Mouse (Mus musculus) ovary, adult 18-20 months (tissue): ENCODE results near the gene Tex19.1.
A peak's percentile ranks its signal among the peaks of the same experiment; 100 is the strongest.
"Not testable (repeated sequence)": the region's sequence is repeated elsewhere in the genome, so short reads cannot be mapped to it uniquely, and the experiment has no call there.

ENCODE experiments used
- DNase-seq: peaks from one replicate; pipeline ENCODE4 v3.0.0; 2022; ENCODE audit warnings: low spot score, mixed read lengths

Gene Tex19.1

DNA sequence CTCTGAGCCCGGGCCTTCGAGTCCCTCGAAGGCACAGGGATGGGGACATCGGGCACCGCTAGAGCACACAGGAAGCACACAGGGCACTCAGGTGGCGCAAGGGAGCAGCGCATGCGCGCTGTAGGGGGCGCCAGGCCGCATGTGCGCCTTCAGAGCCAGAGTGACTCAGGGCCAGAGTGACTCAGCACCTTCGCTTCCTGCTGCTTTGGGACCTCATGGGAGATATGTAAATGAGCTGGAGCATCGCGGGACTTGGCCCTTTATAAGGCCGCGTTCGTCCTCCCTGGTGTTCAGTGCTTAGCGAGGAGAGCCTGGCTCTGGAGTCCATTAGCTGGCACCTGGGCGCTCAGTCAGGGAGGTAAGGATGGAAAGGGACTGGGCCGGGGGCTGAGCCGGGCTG is at the start of gene Tex19.1:
Gene Tex19.1, plus strand, starts transcription at position 279 of the 400 bp plus-strand sequence.
- DNase-seq, result no peak

DNA sequence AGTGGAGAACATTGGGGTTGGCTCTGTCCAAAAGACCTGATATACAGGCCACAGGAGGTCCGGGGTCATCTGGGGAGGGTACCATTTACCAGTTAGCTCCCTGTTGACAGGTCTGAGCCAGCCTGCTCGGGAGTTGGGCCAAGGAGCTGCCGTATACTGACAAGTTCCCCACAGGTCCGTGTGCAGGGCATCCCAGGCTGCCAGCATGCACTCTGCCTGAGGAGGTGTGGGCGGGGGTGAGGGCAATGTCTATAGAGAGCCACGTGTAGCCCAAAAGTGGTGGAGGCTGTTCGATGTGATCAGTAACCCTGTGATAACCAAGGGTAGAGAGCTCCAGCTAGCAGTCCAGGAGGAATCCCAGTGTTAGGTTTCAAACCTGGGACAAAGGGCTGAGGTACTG is 46.2 kb upstream of the Tex19.1 start:
- DNase-seq, result no peak

DNA sequence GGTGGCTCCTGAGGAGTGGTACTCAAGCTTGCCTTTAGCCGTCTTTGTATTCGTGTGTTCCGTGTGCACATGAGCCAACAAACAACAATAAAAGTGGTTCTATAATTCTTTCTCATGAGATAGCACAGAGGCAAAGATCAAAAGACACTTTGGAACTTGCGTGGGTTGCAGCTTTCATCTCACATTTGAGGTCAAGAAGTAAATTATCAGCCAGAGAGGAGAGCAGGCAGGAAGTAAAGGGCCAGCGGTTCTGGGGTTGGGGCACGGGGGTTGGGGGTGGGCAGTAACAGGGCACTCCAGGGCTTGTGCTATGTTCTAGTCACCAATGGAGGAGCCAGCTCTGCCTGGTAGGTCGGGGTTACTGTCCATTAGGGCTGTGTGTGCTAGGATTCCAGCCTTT is 45.3 kb upstream of the Tex19.1 start:
- DNase-seq, result no peak

DNA sequence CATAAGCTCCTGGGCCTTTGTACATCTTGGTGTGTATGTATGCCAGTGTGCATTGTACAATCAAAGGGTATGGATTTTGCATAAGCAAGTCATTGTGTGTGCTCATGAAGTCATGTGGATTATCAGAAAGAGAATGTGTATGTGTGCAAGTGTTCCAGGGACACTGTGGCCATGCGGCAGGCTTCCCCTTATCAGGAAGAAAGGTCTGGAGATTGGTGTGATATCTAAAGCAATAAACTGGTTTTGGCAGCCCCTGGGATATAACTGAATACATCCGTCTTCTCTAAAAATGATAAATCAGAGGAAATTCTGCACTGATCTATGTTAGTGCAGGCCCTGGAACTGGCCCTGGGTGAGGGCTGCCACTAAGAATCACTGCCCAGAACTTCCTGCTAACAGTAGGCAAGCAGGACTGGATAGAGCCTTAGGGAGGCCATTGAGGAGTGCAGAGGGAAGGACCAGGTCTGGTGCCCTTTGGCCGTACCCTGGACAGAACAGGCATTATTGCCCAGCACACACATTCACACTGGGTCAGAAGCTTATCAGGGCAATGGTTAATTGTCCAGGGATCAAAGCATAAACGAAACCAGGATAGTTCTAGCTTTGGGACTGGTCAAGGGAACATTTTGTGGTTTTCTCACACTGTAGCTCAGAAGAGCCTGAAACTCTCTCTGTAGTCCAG is 44.7 kb upstream of the Tex19.1 start:
- DNase-seq, result no peak

DNA sequence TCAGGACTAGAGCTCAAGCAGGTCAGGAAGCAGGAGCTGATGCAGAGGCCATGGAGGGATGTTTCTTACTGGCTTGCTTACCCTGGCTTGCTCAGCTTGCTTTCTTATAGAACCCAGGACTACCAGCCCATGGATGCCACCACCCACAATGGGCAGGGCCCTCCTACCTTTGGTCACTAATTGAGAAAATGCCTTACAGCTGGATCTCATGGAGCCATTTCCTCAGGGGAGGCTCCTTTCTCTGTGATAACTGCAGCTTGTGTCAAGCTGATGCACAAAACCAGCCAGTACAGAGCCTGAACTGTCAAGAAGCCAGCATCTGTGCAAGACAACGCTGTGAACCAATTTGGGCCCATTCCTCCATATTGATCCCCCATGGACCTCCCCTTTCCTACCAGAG is 38.7 kb upstream of the Tex19.1 start:
- not testable (repeated sequence) for DNase-seq

DNA sequence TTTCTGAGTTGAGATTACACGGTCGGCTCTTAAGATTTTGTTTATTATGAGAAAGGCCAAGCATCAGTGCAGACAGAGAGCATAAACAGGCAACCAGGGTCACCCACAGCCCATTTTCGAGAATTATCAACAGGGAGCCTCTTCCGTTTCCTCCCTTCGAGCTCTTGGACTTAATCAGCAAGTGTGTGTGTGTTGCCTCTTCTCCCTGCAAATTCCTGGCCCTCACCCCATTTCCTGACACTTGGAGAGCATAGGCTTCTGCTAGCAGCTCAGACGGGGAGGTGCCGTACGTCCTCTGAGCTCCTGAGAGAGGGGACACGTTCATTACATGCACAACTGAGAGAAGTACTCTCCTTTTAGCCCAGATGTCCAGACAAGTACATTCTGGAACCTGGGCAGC is 37.9 kb upstream of the Tex19.1 start:
- DNase-seq, result peak; percentile 66

DNA sequence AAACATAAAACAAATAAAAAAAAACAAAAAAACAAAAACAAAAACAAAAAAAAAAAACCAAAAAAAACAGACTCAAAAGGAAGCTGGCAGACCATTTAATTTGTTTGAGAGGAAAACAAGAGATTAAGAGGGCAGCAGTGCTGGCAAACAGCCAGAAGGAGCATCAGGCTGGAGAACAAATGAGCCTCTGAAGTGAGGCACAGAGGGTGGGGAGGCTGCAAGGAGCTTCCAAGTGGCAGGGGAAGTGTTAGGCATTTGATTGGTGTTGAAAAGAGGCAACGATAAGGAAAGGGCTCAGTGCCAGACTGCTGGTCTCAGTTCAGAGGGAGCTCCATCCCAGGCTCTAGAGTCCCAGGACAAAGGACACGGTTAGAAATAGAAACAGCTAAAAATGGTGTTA is 36.0 kb upstream of the Tex19.1 start:
- DNase-seq, result peak; percentile 72

DNA sequence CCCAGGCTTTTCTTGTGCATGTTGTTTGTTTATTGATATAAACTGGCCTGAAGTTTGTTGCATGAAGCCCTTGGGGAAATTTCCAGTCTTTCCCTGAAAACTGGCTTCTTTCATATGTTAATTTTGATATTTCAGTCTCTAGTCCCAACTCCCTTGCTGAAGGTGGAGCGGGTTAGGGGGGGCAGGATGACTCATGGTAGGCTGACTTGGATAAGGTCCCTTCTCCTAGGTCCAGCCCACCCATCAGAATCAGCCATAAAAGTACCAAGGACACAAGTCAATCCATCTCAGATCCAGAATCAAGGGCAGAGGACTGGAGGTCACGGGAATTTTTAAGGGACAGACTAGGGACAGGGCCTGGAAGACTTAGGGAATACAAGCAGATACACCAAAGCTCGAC is 34.9 kb upstream of the Tex19.1 start:
- no peak for DNase-seq

DNA sequence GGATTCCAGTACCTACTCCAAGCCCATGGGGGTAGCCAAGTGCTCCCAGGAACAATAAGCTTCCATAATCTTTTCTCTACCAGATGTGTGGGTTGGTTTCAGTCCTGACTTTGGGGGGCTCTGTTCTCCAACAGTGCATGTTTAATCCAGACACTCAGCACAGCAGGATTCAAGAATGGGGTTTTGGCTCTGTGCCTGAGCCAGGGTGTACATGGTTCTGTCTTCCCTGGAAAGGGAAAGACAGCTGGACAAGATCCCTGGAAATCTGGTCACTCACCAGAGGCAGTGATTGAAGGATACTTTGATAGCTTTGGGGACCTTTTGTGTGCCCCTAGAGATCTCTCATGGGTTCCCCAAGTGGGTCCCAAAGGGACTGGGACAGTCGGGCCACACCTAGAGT is 34.3 kb upstream of the Tex19.1 start:
- DNase-seq, result no peak

DNA sequence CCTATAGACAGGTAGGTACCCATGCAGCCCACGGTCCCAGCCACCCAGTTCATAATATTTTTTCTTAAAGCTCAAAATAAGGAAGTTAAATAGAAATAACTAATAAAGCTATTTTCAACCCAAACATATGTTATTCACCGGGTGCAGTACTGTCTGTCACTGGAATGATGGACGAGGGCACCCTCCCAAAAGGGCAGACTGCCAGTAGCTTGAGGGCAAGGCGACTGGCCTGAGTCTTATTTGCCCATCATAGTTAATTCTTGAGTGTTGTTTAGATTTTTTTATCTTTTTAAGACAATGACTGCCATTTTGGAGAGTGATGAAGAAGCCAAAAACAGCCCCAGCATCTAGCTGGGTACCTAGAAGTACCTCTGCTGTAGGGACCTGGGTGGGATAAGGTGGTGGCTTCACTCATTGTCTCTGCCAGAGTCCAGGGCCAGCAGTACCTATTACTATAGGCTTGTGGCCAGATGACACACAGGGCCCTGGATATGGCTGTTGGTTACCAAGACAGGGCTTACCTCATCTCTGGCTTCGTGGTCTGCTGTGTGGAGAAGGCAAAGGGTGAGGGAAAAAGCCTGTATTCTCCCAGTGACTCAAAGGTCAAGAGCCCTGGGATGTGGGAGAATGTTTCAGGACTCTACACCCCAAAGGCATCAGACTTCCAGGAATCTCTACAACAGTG is 33.7 kb upstream of the Tex19.1 start:
- no peak for DNase-seq

DNA sequence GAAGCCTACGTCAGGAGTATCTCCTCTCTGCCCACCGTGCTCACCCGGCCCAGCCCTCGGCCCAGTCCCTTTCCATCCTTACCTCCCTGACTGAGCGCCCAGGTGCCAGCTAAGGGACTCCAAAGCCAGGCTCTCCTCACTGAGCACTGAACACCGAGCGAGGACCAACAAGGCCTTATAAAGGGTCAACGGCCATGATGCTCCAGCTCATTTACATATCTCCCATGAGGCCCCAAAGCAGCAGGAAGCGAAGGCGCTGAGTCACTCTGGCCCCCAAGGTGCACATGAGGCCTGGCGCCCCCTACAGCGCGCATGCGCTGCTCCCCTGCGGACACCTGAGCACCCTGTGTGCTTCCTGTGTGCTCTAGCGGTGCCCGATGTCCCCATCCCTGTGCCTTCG is 27.8 kb upstream of the Tex19.1 start:
- DNase-seq, result no peak

DNA sequence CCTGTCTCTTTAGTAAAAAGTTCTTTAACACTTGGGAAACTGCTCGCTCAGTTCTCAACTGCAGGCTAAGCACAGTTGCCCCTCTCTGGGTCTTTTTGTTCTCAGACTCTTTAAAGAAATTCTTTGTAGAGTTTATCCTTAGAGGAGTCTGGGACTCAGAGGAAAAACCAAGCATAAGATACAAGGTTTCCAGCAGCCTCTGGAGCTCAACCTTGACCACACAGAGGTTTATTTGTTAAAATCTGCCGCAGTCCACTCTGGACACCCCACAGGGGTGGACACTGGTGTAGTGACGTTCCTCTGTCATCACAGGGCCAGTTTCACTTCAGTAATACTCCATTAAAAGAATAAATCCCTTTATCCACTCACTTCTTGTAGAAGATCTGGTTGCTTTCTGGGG is 27.4 kb upstream of the Tex19.1 start, which contains the start of gene Tex19.2:
Gene Tex19.2, minus strand, starts transcription at position 101 of the 400 bp plus-strand sequence.
- DNase-seq, result no peak

DNA sequence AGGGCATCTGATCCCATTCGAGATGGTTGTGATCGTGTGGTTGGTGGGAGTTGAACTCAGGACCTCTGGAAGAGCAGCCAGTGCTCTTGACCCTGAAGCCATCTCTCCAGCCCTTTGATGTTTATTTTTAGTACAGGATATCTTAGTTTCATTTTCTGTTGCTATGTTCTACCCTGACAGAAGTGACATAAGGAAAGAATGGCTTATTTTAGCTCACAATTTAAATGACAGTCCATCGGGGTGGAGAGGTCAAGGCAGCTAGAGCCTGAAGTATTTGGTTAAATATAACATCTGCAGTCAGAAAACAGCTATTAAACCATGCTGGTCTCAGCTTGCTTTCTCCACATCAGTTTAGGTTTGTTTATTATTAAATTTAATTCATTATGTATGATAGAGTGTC is 24.8 kb upstream of the Tex19.1 start:
- no peak for DNase-seq

DNA sequence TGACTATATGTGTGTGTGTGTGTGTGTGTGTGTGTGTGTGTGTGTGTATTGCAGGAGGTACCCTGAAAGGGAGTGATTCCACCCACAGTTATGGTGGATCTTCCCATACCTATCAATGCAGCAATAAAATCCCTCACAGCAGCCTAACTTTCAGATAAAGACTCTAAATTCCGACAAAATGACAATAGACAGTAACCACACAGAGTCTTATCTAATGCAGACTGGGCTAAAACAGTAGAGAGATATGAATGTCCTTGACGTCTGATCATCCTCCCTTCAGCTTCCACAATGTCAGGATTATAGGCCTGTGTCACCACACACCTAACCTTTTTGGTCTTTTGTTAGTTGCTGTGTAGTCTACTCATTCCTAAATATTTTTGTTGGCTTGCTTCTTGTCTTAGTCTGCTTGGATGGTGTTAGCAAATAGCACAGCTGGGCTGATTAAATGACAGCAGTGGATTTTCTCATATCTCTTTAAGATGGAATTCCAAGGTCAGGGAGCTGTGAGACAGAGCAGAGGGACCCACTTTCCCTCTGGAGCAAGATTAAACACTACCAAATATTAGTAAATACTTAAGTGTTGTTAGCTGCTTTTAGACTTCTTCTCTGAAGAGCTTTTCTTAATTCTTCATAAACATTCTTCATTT is 23.8 kb upstream of the Tex19.1 start:
- DNase-seq, result no peak

DNA sequence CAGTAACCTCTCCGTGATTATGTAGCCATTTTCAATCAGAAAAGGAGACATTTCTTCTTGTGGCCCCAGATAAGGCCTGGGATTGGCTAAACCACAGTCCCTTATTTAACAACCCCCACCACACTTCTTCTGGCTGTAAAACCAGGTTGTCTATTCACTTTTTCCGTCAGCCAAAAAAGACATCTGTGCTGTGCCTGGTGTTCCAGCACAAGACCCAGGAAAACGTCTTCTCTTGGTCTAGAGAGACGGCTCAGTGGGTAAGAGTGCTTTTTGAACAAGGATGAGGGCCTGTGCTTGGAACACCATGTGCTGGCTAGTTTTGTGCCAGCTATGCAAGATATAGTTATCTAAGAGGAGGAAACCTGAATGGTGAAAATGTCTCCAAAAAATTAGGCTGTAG is 22.5 kb upstream of the Tex19.1 start:
- DNase-seq, result no peak

DNA sequence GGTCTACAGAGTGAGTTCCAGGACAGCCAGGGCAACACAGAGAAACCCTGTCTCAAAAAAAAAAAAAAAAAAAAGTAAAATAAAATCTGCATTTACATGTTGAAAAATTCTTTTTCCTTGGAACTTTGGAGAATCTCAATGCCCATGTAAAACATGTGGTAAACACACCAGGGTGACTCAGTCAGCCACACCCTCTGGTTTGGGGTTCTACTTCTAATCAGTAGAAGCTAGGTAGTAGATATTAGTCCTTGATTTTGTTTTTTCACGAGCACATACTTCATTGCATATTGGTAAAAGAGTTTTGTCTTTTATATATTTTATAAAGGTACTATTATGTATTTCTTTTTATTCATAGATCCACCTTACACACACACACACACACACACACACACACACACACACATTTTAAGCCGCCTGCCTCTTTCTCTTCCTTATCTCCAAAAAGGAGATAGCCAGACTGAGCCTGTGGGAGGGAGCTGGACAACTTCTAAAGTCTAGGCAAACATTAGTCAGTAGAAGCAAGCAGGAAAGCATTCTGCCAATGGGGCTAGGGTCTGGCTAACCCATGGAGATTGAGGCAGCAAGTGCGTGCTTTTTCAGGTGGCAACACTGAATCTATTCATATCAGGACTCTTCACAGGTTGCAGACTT is 20.3 kb upstream of the Tex19.1 start:
- DNase-seq, result no peak

DNA sequence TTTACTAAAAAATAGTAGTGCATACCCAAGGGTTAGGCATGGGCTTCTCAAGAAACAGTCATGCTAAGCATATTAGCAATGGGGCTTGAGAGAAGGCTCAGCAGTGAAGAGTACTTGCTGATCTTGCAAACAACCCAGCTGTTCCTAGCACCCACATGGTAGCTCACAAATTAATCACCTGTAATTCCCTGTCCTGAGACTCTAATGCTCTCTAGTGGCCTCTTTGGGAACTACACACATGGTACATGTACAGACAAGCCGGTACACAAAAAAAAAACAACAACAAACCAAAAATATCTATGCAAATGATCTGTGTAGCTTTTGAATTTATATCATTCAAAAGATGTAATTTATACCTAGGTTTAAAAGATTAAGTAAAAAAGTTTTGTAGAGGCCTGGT is 19.5 kb upstream of the Tex19.1 start:
- no peak for DNase-seq

DNA sequence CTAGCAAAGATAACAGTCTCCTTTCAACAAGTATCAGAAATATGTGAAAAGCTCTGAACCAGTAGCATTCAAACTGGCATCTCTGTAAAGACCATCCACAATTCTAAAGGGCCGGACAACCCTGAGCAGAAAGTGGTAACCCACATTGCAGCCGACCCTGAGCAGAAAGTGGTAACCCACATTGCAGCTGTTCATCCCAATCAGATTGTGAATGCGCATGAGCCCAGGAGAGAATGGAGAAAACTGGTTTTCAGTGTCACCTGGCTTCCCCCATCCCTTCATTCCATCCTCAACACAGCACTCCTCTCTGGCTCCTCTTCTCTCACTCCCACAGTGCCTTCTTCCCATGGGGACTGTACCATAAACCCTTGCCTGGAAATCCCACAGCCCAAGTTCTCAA is 18.5 kb upstream of the Tex19.1 start:
- no peak for DNase-seq

DNA sequence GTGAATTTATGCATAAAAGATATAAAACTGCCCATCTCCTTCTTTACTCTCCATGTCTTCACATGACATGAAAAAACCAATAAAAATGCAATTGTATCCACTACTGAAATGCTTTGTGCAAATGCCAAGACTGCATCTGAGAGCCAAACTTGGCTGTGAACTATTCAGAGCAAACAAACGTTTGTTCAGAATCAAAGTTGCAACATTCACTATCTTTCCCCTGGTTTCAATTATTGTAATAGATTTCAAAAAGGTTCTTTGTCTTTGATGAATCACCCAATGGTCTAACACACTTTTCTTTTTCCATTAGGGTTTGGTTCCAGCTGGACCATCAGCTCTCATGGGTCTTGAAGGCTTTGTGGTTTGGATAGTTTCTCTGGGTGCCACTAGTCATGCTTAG is 16.3 kb upstream of the Tex19.1 start:
- no peak for DNase-seq

DNA sequence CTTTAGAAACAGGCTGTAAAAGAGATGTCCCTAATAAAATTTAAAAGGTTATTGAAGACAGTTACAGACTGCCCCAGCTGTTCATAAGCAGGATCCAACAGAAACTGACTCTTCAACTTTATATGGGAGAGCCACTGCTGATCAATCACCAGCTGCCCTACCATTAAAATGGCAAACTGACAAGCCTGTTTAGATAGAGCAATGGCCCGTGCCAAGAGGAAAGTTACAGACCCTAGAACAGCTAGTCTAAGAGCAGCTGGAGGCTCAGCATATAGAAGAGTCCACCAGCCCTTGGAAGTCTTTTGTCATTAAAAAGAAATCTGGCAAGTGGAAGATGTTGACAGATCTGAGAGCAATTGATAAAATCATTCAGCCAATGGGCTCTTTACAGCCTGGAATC is 11.3 kb upstream of the Tex19.1 start:
- no peak for DNase-seq

DNA sequence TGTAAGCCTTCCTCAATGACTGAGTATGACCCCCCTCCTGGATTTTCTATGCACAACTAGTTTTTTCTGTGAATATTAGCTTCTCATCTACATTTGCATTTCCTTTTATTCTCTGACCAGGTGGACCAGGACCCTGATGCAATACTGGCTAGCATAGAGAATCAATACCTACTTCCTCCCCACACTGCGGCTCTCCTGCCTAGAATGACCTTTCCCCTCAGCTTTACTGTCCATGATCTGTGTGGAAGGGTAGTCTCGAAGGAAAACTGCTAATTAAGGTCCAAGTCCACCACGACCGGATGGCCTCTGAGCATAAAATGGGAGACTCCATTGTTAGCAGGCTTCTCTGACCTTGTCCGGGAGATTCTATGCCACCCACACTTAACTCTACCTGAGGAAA is 8.3 kb upstream of the Tex19.1 start:
- no peak for DNase-seq

DNA sequence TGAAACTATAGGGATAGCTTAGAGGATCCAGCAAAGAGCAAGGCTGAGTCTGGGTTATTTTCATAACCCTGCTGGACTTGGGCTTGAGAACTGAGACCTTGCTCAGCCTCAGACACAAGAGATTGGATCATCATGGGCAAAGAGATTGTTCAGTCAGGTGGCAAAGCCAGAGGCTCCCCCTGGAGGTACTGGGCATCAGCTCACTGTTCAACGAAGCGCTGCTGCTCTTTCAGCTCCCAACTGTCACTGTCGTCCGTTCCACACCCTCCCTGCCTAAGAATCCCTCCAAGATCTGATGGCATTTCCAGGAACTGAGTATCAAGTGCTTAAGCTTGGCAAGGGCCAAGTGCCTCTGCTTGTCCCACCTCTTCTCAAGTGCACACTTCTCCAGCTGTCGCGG is 7.2 kb upstream of the Tex19.1 start:
- no peak for DNase-seq
